Mouse (Mus musculus) myocyte (in vitro differentiated cells): ENCODE measurements around the gene Itpk1. TPM values are rescaled to one million over a fixed set of nuclear protein-coding genes. Genes with fewer than 3 reads are reported as not detected.

Experiments
- H3K27me3 ChIP-seq: one replicate; pipeline ENCODE4 v1.6.1; 2011; ENCODE audit not compliant: control insufficient read depth, insufficient read depth, insufficient read length
- H3K36me3 ChIP-seq: one replicate; pipeline ENCODE4 v1.6.1; 2011; ENCODE audit not compliant: control insufficient read depth, insufficient read depth
- H3K4me2 ChIP-seq: one replicate; pipeline ENCODE4 v1.6.1; 2011; ENCODE audit warnings: low read depth, control low read depth
- H3K4me3 ChIP-seq: one replicate; pipeline ENCODE4 v1.5.1; 2011; ENCODE audit warnings: mild to moderate bottlenecking, control low read depth, moderate library complexity
- H3K79me2 ChIP-seq: one replicate; pipeline ENCODE4 v1.6.1; 2011; ENCODE audit not compliant: control insufficient read depth, insufficient read depth
- H3ac ChIP-seq: one replicate; pipeline ENCODE4 v1.6.1; 2011; ENCODE audit not compliant: control insufficient read depth, insufficient read length
- CEBPB ChIP-seq: IDR thresholded peaks from 2 replicates; pipeline ENCODE4 v1.6.1; 2011; ENCODE audit warnings: mild to moderate bottlenecking, moderate library complexity; ENCODE audit not compliant: poor library complexity, insufficient read depth, severe bottlenecking
- E2F4 ChIP-seq: IDR thresholded peaks from one replicate; pipeline ENCODE4 v1.6.1; 2011; ENCODE audit warnings: mild to moderate bottlenecking, control low read depth, moderate library complexity; ENCODE audit not compliant: insufficient read depth
- MAX ChIP-seq: IDR thresholded peaks from one replicate; pipeline ENCODE4 v1.6.1; 2011; ENCODE audit warnings: low read depth, mild to moderate bottlenecking, control low read depth
- MYOD1 ChIP-seq, 3 experiments: IDR thresholded peaks; one replicate each; pipeline ENCODE4 v1.6.1; 2011; ENCODE audit warnings: control low read depth in 2 of 3, low read depth in 2 of 3, mild to moderate bottlenecking in 2 of 3, moderate library complexity in 1 of 3; ENCODE audit not compliant: insufficient read length in 2 of 3, control insufficient read depth in 1 of 3
- MYOG ChIP-seq, 3 experiments: IDR thresholded peaks; one replicate each; pipeline ENCODE4 v1.6.1; 2011; ENCODE audit warnings: control low read depth in 2 of 3, low read depth in 2 of 3, mild to moderate bottlenecking in 2 of 3; ENCODE audit not compliant: insufficient read length in 2 of 3, control insufficient read depth in 1 of 3, insufficient read depth in 1 of 3
- POLR2A ChIP-seq: IDR thresholded peaks from one replicate; pipeline ENCODE4 v1.6.1; 2011; ENCODE audit warnings: low read depth, mild to moderate bottlenecking, control low read depth, moderate library complexity; ENCODE audit not compliant: insufficient read length
- POLR2AphosphoS2 ChIP-seq: IDR thresholded peaks from one replicate; pipeline ENCODE4 v1.6.1; 2011; ENCODE audit warnings: low read depth, control low read depth; ENCODE audit not compliant: insufficient read length
- REST ChIP-seq: IDR thresholded peaks from one replicate; pipeline ENCODE4 v1.6.1; 2011; ENCODE audit warnings: mild to moderate bottlenecking, control low read depth, moderate library complexity; ENCODE audit not compliant: insufficient read depth, insufficient read length
- SRF ChIP-seq: IDR thresholded peaks from one replicate; pipeline ENCODE4 v1.6.1; 2011; ENCODE audit warnings: low read depth; ENCODE audit not compliant: control insufficient read depth, insufficient read length
- TCF12 ChIP-seq: IDR thresholded peaks from one replicate; pipeline ENCODE4 v1.6.1; 2011; ENCODE audit warnings: mild to moderate bottlenecking, control low read depth; ENCODE audit not compliant: poor library complexity, insufficient read depth, severe bottlenecking
- TCF3 ChIP-seq: IDR thresholded peaks from one replicate; pipeline ENCODE4 v1.6.1; 2011; ENCODE audit warnings: low read depth, control low read depth; ENCODE audit not compliant: insufficient read length
- USF1 ChIP-seq: IDR thresholded peaks from one replicate; pipeline ENCODE4 v1.6.1; 2011; ENCODE audit warnings: low read depth, mild to moderate bottlenecking, control low read depth, moderate library complexity
- polyA plus RNA-seq: library from polyadenylated mRNA; unstranded; fragments of >200 nt; fragmentation: generic; extraction: Trizol; gene quantifications from one replicate; pipeline ENCODE4 v1.2.1, GENCODE M21; 2012; ENCODE audit warnings: missing spikeins

Itpk1 gene
- polyA plus RNA-seq, 1 experiment = 4.9 TPM

DNA sequence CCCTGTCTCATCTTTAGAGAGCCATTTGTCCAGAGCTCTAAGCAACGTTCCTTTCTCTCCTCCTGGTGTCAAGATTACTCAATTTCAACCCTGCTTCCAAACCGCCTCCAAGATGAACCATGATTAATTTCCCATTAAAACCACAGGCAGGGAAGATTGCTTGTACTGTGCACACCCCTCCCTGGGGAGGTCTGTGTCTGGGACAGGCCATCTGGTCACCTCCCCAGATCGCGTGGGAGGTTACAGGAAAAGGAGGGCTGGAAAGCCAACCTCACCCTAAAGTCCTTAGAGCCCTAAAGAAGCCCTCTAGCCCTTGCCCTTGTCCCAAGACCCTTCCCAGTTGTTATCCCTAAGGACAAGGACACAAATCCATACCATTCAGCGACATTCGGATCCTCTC lies 104.4 kb downstream of the Itpk1 start:
- H3ac ChIP-seq = no peak overlapping the region
- H3K27me3 ChIP-seq = no peaks in the 10 kb centered on the region
- TF ChIP-seq MYOG (IDR thresholded peaks at IDR 0.05; ENCODE audit: control insufficient read depth in 1 of 3, insufficient read depth in 1 of 3, insufficient read length in 2 of 3, low read depth in 2 of 3) (peak in 1 of 3 experiments; percentile 34), CEBPB (peak; percentile 63), USF1 (no peak), MYOD1 (IDR thresholded peaks at IDR 0.05; ENCODE audit: control insufficient read depth in 1 of 3, insufficient read length in 2 of 3, low read depth in 2 of 3) (peak in 1 of 3 experiments; percentile 27), POLR2AphosphoS2 (no peak)

GRCm38 (mm10) chr12:102599801-102600200 lies 104.9 kb downstream of the Itpk1 start:
- Histone ChIP-seq H3K36me3 (no peaks in the 10 kb centered on the region), H3K79me2 (no peaks in the 10 kb centered on the region), H3K27me3 (no peaks in the 10 kb centered on the region), H3K4me3 (no peak overlapping the region), H3ac (no peak overlapping the region), H3K4me2 (peak overlapping the region; percentile 16)
- TF ChIP-seq MYOD1 (IDR thresholded peaks at IDR 0.05; ENCODE audit: control insufficient read depth in 1 of 3, insufficient read length in 2 of 3, low read depth in 2 of 3) (no peak), USF1 (no peak), POLR2AphosphoS2 (no peak), CEBPB (no peak), MAX (no peak), REST (no peak), TCF12 (no peak), POLR2A (no peak), E2F4 (no peak), SRF (no peak), MYOG (IDR thresholded peaks at IDR 0.05; ENCODE audit: control insufficient read depth in 1 of 3, insufficient read depth in 1 of 3, insufficient read length in 2 of 3, low read depth in 2 of 3) (no peak), TCF3 (no peak)

More for the DNA sequence above, 104.4 kb downstream of the Itpk1 start:
- Histone ChIP-seq H3K36me3 (no peaks in the 10 kb centered on the region), H3K4me3 (no peak overlapping the region), H3K4me2 (peak overlapping the region; percentile 7), H3K79me2 (no peaks in the 10 kb centered on the region)

GRCm38 (mm10) chr12:102598535-102598934 lies 106.2 kb downstream of the Itpk1 start:
- no peaks in the 10 kb centered on the region for H3K79me2 ChIP-seq
- no peak overlapping the region for H3K4me3 ChIP-seq
- no peaks in the 10 kb centered on the region for H3K27me3 ChIP-seq
- no peak overlapping the region for H3ac ChIP-seq
- H3K36me3 ChIP-seq = no peaks in the 10 kb centered on the region
- no peak overlapping the region for H3K4me2 ChIP-seq
- TF ChIP-seq POLR2A (no peak), TCF3 (no peak), REST (no peak), MYOD1 (IDR thresholded peaks at IDR 0.05; ENCODE audit: control insufficient read depth in 1 of 3, insufficient read length in 2 of 3, low read depth in 2 of 3) (no peak), MYOG (IDR thresholded peaks at IDR 0.05; ENCODE audit: control insufficient read depth in 1 of 3, insufficient read depth in 1 of 3, insufficient read length in 2 of 3, low read depth in 2 of 3) (no peak), SRF (no peak), MAX (no peak), POLR2AphosphoS2 (no peak), E2F4 (no peak)

DNA sequence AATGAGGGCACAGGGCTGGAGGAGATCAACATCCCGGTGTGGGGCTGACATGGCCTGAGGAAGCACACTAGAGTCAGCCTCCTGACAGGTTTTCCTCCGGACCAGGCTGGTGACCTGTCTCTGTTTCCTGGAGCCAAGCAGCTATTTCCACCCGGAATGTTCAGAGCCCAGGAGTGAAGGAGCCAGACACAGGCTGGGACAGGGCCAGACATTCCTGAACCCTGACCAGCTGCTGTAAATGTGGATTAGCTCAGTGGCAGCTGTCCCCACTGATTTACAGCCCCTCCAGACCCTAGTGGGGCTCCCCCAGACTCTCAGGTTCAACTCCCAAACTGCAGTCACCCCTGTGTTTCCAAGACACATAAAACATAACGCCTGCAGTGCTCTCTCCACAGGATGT lies 107.3 kb downstream of the Itpk1 start:
- Histone ChIP-seq H3K36me3 (no peaks in the 10 kb centered on the region), H3ac (no peak overlapping the region), H3K4me3 (no peak overlapping the region), H3K27me3 (no peaks in the 10 kb centered on the region), H3K79me2 (no peaks in the 10 kb centered on the region), H3K4me2 (no peak overlapping the region)
- TF ChIP-seq MYOG (IDR thresholded peaks at IDR 0.05; ENCODE audit: control insufficient read depth in 1 of 3, insufficient read depth in 1 of 3, insufficient read length in 2 of 3, low read depth in 2 of 3) = peak in 1 of 3 experiments; percentile 70
- TF ChIP-seq TCF3 = peak; percentile 18
- TF ChIP-seq MYOD1 (IDR thresholded peaks at IDR 0.05; ENCODE audit: control insufficient read depth in 1 of 3, insufficient read length in 2 of 3, low read depth in 2 of 3) = peak in 1 of 3 experiments; percentile 77
- TF ChIP-seq CEBPB = no peak
- TF ChIP-seq TCF12 = no peak

GRCm38 (mm10) chr12:102596410-102596809 lies 108.3 kb downstream of the Itpk1 start:
- TF ChIP-seq TCF3 (no peak), USF1 (no peak), MAX (no peak), POLR2A (no peak), TCF12 (no peak), E2F4 (no peak), POLR2AphosphoS2 (no peak), MYOG (IDR thresholded peaks at IDR 0.05; ENCODE audit: control insufficient read depth in 1 of 3, insufficient read depth in 1 of 3, insufficient read length in 2 of 3, low read depth in 2 of 3) (no peak), MYOD1 (IDR thresholded peaks at IDR 0.05; ENCODE audit: control insufficient read depth in 1 of 3, insufficient read length in 2 of 3, low read depth in 2 of 3) (no peak), REST (no peak), CEBPB (no peak), SRF (no peak)
- no peak overlapping the region for H3K4me3 ChIP-seq
- H3K4me2 ChIP-seq = no peak overlapping the region
- no peak overlapping the region for H3ac ChIP-seq
- H3K79me2 ChIP-seq = no peaks in the 10 kb centered on the region
- H3K36me3 ChIP-seq = no peaks in the 10 kb centered on the region
- no peaks in the 10 kb centered on the region for H3K27me3 ChIP-seq
